Mouse (Mus musculus) forebrain, embryonic 10.5 days (tissue): ENCODE results near the gene Ggps1. TPM values are rescaled to one million over a fixed set of nuclear protein-coding genes. Genes with fewer than 3 reads are reported as not detected.
"Not testable (repeated sequence)": the region's sequence is repeated elsewhere in the genome, so short reads cannot be mapped to it uniquely, and the experiment has no call there.

Experiments
- DNase-seq: peaks from one replicate; pipeline ENCODE4 v3.0.0-alpha.2; 2017; ENCODE audit warnings: low spot score; ENCODE audit errors: extremely low spot score
- H3K27ac ChIP-seq: fragments of 300-500 bp; sonication (generic); 2 replicates; pipeline ENCODE4 v1.5.1; 2016; ENCODE audit warnings: mild to moderate bottlenecking
- H3K27me3 ChIP-seq: fragments of 300-500 bp; sonication (generic); 2 replicates; pipeline ENCODE4 v1.6.1; 2016; ENCODE audit warnings: mild to moderate bottlenecking; ENCODE audit not compliant: poor library complexity, severe bottlenecking
- H3K36me3 ChIP-seq: fragments of 300-500 bp; sonication (generic); replicated peaks from 2 replicates; pipeline ENCODE4 v1.6.1; 2016; ENCODE audit warnings: mild to moderate bottlenecking, moderate library complexity
- H3K4me1 ChIP-seq: fragments of 300-500 bp; sonication (generic); 2 replicates; pipeline ENCODE4 v1.6.1; 2016
- H3K4me3 ChIP-seq: fragments of 300-500 bp; sonication (generic); 2 replicates; pipeline ENCODE4 v1.5.1; 2016; ENCODE audit warnings: mild to moderate bottlenecking, moderate library complexity
- H3K9me3 ChIP-seq: fragments of 300-500 bp; sonication (generic); 2 replicates; pipeline ENCODE4 v1.6.1; 2016; ENCODE audit warnings: mild to moderate bottlenecking, moderate library complexity
- WGBS: fragments of 180-500 bp; shearing (Covaris S2); methylation state at CpG from one replicate; pipeline ENCODE4 v1.1.7; 2016; 5-methylcytosine and 5-hydroxymethylcytosine counted together
- polyA plus RNA-seq: library from polyadenylated mRNA; unstranded; fragments of >200 nt; fragmentation: Nextera tagmentation; extraction: Ambion mirVana; gene quantifications from 2 replicates; pipeline ENCODE4 v1.2.1, GENCODE M21; 2016

Ggps1 gene
- polyA plus RNA-seq, 1 experiment from 2014 or later: 56.3 TPM

- Histone ChIP-seq H3K36me3 (peaks cover 46% of the 10 kb centered on the region), H3K9me3 (no peaks in the 10 kb centered on the region), H3K4me1 (peaks cover 28% of the 10 kb centered on the region), H3K4me3 (peak overlapping the region; percentile 99), H3K27ac (peak overlapping the region; percentile 97), H3K27me3 (no peaks in the 10 kb centered on the region)
- 0% methylated on average over 28 of the region's 31 CpGs for WGBS
- no peak for DNase-seq
These were observed 619 bp upstream of the Ggps1 start for GRCm38 (mm10) chr13:14063942-14064271.

- Histone ChIP-seq H3K9me3 (no peaks in the 10 kb centered on the region), H3K36me3 (peaks cover 35% of the 10 kb centered on the region), H3K4me3 (peak overlapping the region; percentile 99), H3K27me3 (no peaks in the 10 kb centered on the region), H3K4me1 (peaks cover 28% of the 10 kb centered on the region), H3K27ac (peak overlapping the region; percentile 97)
- WGBS: 6% methylated on average over 11 of the region's 11 CpGs
- no peak for DNase-seq
These were observed 877 bp downstream of the Ggps1 start for GRCm38 (mm10) chr13:14062209-14063012.

- H3K27me3 ChIP-seq: no peaks in the 10 kb centered on the region
- DNase-seq: no peak
- no peaks in the 10 kb centered on the region for H3K9me3 ChIP-seq
- peaks cover 49% of the 10 kb centered on the region for H3K36me3 ChIP-seq
- no peak overlapping the region for H3K27ac ChIP-seq
- H3K4me1 ChIP-seq: peaks cover 10% of the 10 kb centered on the region
- H3K4me3 ChIP-seq: no peak overlapping the region
These were observed 3.7 kb downstream of the Ggps1 start for GRCm38 (mm10) chr13:14059582-14059981.

- no peak overlapping the region for H3K27ac ChIP-seq
- H3K9me3 ChIP-seq: no peaks in the 10 kb centered on the region; the same call in 1 of the 2 replicates
- H3K27me3 ChIP-seq: no peaks in the 10 kb centered on the region
- peaks cover 77% of the 10 kb centered on the region for H3K36me3 ChIP-seq
- H3K4me1 ChIP-seq: peaks cover 3% of the 10 kb centered on the region
- WGBS: 89% methylated on average over 3 of the region's 3 CpGs
- DNase-seq: no peak
- H3K4me3 ChIP-seq: no peak overlapping the region
These were observed 6.5 kb downstream of the Ggps1 start for GRCm38 (mm10) chr13:14056801-14057200.

GRCm38 (mm10) chr13:14049878-14050277 is 13.4 kb downstream of the Ggps1 start:
- DNase-seq: no peak
- Histone ChIP-seq H3K4me3 (no peak overlapping the region), H3K36me3 (peaks cover 85% of the 10 kb centered on the region), H3K4me1 (no peaks in the 10 kb centered on the region), H3K27me3 (no peaks in the 10 kb centered on the region), H3K27ac (no peak overlapping the region), H3K9me3 (no peaks in the 10 kb centered on the region; the same call in 1 of the 2 replicates)
- 92% methylated on average over 1 of the region's 1 CpGs for WGBS

- no peaks in the 10 kb centered on the region for H3K9me3 ChIP-seq
- H3K36me3 ChIP-seq: peaks cover 32% of the 10 kb centered on the region
- H3K4me1 ChIP-seq: peaks cover 8% of the 10 kb centered on the region
- DNase-seq: no peak
- H3K27ac ChIP-seq: no peak overlapping the region
- WGBS: 81% methylated on average over 2 of the region's 2 CpGs
- H3K4me3 ChIP-seq: no peak overlapping the region
- no peaks in the 10 kb centered on the region for H3K27me3 ChIP-seq
These were observed 18.8 kb downstream of the Ggps1 start for GRCm38 (mm10) chr13:14044521-14044920.

GRCm38 (mm10) chr13:14043851-14044250 is 19.4 kb downstream of the Ggps1 start:
- Histone ChIP-seq H3K27me3 (no peaks in the 10 kb centered on the region), H3K27ac (no peak overlapping the region), H3K36me3 (peaks cover 25% of the 10 kb centered on the region), H3K9me3 (no peaks in the 10 kb centered on the region), H3K4me3 (no peak overlapping the region), H3K4me1 (peaks cover 10% of the 10 kb centered on the region)
- DNase-seq: no peak

GRCm38 (mm10) chr13:14040186-14040585 is 23.1 kb downstream of the Ggps1 start:
- Histone ChIP-seq H3K27me3 (no peaks in the 10 kb centered on the region), H3K4me1 (peaks cover 18% of the 10 kb centered on the region), H3K4me3 (peak overlapping the region; percentile 69), H3K36me3 (peaks cover 9% of the 10 kb centered on the region), H3K9me3 (no peaks in the 10 kb centered on the region), H3K27ac (peak overlapping the region; percentile 97)
- no peak for DNase-seq
- 70% methylated on average over 5 of the region's 5 CpGs for WGBS

- Histone ChIP-seq H3K4me1 (peaks cover 18% of the 10 kb centered on the region), H3K27me3 (no peaks in the 10 kb centered on the region), H3K9me3 (no peaks in the 10 kb centered on the region), H3K4me3 (peak within 1 kb of the TSS; percentile 69), H3K27ac (peak within 1 kb of the TSS; percentile 97), H3K36me3 (peaks cover 9% of the 10 kb centered on the region)
- WGBS: 1% methylated on average over 35 of the region's 35 CpGs
- DNase-seq: peak; percentile 88
These were observed 23.9 kb downstream of the Ggps1 start, which contains the start of gene Tbce for GRCm38 (mm10) chr13:14039292-14039965. Gene Tbce, minus strand, starts transcription at chr13:14039638.

GRCm38 (mm10) chr13:14038911-14039291 is 24.4 kb downstream of the Ggps1 start:
- Histone ChIP-seq H3K9me3 (no peaks in the 10 kb centered on the region), H3K4me3 (peak overlapping the region; percentile 69), H3K27me3 (no peaks in the 10 kb centered on the region), H3K36me3 (peaks cover 9% of the 10 kb centered on the region), H3K4me1 (peaks cover 18% of the 10 kb centered on the region), H3K27ac (peak overlapping the region; percentile 97)
- no peak for DNase-seq
- WGBS: 5% methylated on average over 8 of the region's 8 CpGs

- WGBS: 96% methylated on average over 11 of the region's 11 CpGs
- Histone ChIP-seq H3K36me3 (peaks cover 9% of the 10 kb centered on the region), H3K4me3 (no peak overlapping the region), H3K4me1 (peaks cover 18% of the 10 kb centered on the region), H3K27me3 (no peaks in the 10 kb centered on the region), H3K27ac (no peak overlapping the region), H3K9me3 (no peaks in the 10 kb centered on the region)
- DNase-seq: no peak
These were observed 27.2 kb downstream of the Ggps1 start for GRCm38 (mm10) chr13:14035875-14036630.

- H3K4me1 ChIP-seq: peaks cover 15% of the 10 kb centered on the region
- WGBS: 89% methylated on average over 3 of the region's 3 CpGs
These were observed 27.9 kb downstream of the Ggps1 start for GRCm38 (mm10) chr13:14035352-14035751.

GRCm38 (mm10) chr13:14034073-14034348 is 29.3 kb downstream of the Ggps1 start:
- H3K27me3 ChIP-seq: no peaks in the 10 kb centered on the region
- no peak for DNase-seq
- no peaks in the 10 kb centered on the region for H3K9me3 ChIP-seq
- H3K27ac ChIP-seq: no peak overlapping the region
- peaks cover 14% of the 10 kb centered on the region for H3K36me3 ChIP-seq
- no peak overlapping the region for H3K4me3 ChIP-seq
- H3K4me1 ChIP-seq: peaks cover 10% of the 10 kb centered on the region

More at GRCm38 (mm10) chr13:14035352-14035751, 27.9 kb downstream of the Ggps1 start:
- H3K4me3 ChIP-seq, H3K27me3 ChIP-seq, H3K9me3 ChIP-seq, DNase-seq, H3K27ac ChIP-seq, H3K36me3 ChIP-seq: not testable (repeated sequence)
